Mouse (Mus musculus) c-Kit-positive CD71-negative TER-119-negative erythroid progenitor cells, embryonic 14.5 days (primary cell): Measurements from ENCODE around the gene Ccdc96.
A peak's percentile ranks its signal among the peaks of the same experiment; 100 is the strongest.

Source experiments
- DNase-seq: peaks from one replicate; pipeline ENCODE4 v3.0.0-alpha.2; 2013; ENCODE audit warnings: low read depth

Gene Ccdc96

DNA sequence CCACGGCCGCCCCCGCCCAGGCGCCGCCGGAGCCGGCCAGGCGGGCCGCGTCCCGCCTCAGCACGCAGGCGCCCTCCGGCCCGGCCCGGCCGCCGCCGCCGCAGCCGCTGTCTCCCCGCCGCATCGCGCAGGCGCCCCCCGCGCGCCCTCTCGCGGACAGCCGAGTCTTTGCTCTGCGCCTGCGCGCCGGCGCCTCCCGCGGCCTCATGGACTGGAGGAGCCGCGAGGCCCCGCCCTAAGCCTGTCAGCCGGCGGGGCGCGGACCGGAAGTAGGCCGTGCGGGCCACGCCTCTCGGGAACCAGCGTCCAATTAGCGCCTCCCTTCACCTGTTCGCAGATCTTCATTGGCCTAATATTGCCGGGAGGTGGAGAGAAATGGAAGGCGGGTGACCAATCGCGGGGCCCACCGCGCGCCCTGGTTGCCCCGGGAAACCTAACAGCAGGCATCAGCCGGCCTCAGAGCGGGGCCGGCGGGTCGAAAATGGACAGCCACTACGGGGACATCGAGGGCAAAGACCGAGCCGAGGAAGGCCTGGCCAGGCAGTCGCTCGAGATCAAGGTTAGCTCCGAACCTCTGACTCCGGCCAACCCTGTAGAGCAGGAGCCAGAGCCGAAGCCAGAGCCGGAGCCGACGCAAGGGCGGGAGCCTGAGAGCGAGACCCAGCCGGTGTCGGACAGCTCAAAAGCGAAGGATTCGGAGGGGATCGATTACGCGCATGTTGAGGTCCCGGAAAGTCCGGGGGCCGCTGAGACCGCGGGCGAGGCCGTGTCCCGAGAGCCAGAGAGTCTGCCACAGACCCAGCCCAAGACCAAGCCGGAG is at the start of gene Ccdc96, which contains the start of gene Tada2b:
Ccdc96 (plus strand) TSS at position 418 of the 820 bp plus-strand sequence.
Tada2b (minus strand) TSS at position 115 of the 820 bp plus-strand sequence.
- DNase-seq: peak; percentile 92

DNA sequence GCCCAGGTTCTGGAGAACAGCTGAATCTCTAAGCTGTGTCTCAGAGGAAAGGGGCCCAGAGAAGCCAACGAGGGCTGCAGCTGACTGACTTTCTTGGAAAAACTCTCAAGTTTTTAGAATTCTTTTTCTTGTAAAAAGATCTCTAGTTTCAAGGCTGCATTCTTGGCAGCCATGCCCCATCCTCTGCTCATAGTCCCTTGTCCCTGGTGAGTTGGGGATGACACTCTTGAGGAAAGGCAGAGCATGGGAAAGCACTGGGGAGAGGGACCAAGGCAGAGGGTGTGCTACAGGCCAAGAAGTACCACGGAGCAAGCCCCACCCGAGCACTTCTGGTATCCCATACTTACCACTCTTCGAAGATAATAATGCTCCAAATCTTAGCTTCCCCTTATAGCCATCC is 47.5 kb upstream of the Ccdc96 start:
- no peak for DNase-seq

DNA sequence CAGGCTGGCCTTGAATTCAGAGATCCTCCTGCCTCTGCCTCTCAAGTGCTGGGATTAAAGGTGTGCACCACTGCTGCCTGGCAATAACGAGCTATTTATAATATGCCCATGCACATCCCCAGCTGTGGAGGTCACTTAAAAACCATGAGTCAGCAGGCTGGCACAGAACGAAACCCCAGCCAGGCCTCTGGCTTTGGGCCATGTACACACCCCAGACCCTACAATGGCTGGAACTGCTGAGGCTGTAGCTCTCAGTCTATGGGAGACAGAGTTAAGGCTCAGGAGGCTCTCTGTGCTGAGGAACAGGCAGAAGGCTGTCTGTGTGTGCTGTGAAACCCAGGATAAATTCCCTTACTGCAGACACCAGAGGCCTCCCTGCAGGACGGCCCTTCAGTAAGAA is 43.6 kb upstream of the Ccdc96 start:
- DNase-seq: no peak

DNA sequence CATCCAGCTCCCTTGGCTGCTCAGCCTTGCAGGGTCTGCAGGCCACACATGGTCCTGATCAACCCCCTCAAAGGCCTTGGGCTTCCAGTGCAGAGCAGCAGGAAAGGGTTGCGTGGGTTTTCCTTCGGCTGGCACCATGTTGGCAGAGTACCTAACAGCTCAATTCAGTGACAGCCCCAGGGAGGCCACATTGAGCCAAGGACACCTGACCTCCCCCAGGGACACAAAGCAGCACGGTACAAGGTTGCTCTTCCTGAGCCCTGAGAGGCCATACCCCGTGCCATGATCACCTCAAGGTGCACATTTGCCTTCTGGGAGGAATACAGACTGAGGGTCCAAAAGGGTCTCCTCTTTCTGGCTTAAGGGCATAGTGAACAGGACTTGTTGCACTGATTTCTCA is 39.8 kb upstream of the Ccdc96 start:
- no peak for DNase-seq

DNA sequence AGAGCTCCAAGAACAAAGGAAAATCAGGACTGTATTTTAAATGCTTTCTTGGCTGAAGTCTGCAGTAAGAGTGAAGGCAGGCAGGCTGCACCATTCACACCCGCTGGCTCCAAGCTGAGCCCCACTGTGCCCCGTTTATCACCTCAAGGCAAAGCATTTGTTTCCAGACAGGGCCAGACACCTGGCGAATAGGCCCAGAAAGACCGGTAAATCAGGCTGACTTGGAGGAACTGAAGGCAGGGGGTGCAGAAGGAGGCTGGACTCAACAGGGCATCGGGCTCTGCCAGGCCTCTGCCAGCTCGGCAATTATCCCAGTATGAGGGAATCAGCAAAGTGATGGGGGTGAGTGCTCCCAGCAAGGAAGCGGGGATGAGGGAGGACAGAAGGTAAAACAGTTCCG is 39.4 kb upstream of the Ccdc96 start:
- DNase-seq: no peak

DNA sequence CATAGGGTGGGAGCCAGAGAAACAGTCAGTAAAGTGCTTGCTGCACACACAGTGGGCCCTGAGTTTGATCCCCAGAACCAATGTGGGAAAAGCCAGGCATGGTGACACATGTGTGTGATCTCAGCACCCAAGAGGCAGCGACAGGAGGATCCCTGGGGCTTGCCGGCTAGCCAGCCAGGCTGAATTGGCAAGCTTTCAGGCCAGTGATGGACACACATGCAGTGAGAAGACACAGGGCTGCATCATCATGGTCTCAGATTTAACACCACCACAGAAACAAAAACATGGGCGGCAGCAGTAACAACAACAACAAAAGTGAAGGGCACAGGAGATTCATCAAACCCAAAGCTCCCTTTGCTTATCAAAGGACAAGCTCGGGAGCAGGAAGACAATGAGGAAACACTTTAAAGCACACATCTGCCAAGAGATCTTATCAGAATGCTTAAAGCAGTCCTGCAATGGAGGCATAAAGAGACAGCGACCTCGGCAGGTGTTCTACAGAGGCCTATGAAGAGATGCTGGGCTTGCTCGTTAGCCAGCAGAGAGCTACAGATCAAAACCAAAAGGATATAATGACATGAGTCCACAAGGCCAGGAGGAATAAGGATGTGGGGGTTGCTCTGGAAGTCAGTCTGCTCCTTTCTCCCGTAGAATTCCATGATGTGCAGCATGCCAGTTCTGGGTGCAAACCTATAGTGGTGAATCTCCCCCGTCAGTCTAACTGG is 38.1 kb upstream of the Ccdc96 start:
- no peak for DNase-seq

DNA sequence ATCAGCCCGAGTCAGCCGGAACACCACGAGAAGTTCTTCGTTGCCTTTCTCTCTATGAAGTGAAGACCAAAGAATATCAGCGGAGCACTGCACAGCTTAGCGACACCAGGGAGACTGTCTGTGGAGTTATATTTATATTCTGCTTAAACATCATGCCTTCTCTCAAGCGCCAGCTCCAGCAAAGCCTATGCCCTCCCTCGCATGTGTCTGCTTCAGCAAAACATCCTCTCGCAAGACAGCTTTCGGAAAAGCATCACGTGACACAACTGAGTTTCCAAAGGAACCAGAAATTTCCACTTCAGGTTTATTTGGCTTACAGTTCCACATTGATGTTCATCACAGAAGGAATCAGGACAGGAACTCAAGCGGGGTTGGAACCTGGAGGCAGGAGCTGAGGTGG is 36.5 kb upstream of the Ccdc96 start:
- DNase-seq: no peak

DNA sequence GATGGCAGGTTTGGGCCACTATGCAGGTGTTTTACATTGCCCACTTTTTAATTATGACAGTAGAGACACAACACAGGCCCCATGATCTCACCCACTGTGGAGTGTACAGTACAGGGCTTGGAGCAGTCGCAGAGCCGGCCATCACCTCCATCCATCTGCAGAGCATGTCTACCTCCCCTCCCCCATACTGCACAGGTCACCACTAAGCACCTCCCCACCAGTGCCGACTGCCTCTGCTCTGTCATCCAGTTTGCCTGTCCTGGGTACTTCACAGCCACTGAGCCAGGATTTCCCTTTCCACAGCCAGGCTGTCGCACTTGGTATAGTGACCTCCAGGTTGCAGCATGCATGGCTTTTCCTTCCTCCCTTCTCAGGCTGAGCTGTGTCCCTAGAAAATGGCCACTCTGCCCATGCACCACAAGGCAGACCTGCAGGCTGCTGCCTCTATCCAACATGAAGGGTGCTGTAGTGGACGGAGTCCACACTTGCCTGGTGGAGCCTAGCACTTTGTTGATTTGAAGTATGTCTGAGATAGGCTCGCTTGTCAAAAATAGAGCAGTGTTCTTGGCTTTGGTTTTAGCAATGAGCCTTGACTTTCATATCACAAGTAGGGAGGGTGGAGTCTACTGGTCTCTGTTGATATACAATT is 34.6 kb upstream of the Ccdc96 start:
- DNase-seq: no peak

DNA sequence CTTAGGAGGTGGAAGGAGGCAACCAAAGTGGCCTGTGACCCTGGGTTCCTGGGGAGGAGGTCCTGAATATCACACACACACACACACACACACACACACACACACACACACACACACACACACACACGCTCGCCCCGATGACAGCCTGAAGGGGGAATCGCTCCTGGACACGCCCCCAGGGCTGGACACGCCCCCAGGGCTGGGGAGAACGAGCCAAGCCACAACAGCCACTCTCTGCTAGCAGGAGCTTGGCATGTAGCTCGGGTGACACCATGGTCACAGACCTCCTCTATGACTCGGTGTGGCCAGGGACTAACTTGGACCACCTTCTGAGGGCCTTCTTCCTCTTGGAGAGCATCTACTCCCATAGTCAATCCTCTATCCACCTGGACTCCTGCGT is 33.3 kb upstream of the Ccdc96 start:
- DNase-seq: no peak

DNA sequence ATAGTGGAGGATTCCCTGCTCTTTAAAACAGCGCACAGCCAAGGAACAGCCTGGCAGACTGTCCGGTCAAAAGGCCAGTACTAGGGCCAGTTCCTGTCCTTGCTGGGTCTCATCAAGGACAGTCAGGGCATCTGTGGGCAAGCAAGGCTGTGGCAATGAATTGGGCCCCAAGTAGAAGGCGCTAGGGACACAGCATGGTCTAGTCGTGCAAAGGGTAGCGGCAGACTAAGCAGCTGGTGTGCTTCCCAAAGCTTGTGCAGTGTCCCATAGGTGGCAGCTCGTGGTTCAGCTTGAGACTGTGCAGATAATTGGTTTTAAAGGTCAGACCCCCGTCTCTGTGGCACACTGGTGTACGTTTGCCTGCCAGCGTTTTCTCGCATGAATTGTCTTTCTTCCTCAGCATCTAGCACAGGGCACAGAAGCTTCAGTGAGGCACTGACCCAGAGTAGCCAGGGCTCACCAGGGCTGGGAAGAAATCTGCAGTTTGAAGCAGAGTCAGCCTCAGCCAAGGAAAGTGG is 32.5 kb upstream of the Ccdc96 start:
- no peak for DNase-seq

DNA sequence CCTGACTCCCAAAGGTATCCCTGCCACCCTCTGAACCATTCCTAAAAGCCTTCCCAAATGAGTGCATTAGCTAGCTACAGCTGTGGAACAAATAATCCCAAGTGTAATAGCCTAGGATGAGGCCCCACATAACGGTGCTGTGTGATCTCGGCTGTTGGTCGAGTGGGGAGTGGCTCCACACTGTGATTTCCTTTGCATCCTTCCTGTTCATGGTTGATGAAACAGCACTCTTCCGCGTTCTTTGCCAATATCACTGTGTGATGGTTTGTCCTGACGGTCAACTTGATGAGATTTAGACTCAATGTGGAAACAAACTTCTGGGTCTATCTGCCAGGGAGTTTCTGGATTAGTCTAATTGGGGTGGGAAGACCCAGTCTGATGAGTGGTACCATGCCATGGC is 31.6 kb upstream of the Ccdc96 start:
- no peak for DNase-seq

DNA sequence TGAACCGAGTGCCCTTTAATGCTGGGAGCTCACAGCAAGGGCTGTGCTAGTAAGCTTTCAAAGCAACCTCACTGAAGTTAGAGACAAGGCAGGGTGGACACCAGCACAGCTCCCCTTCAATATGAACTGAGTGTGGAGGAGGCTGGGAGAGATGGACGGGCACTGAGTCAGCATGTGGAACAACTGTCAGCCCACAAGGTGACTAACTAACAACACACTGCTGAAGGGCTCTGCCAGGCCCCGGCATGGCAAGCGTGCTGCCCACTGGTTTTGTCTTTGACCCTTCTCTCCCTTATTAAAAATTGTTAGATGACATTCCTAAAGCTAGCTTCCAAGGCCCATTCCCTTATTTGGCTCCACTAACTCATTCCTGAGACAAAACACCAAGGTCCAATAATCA is 26.7 kb upstream of the Ccdc96 start:
- DNase-seq: no peak

DNA sequence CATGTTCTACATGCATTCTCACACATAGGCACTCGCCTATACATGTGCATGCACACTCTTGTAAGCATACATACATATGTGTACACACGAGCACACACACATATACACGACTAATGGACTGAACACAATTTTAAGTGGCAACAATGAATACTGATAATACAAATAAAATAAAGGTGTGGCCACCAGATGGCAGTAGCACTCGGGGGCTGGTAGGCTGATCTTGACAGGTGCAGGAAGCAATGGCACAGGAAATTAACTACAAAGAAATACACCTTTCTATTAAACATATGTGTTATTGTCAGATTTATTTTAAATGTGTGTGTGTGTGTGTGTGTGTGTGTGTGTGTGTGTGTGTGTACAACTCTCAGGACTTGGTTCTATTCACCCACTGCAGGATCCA is 25.5 kb upstream of the Ccdc96 start:
- DNase-seq: peak; percentile 40

DNA sequence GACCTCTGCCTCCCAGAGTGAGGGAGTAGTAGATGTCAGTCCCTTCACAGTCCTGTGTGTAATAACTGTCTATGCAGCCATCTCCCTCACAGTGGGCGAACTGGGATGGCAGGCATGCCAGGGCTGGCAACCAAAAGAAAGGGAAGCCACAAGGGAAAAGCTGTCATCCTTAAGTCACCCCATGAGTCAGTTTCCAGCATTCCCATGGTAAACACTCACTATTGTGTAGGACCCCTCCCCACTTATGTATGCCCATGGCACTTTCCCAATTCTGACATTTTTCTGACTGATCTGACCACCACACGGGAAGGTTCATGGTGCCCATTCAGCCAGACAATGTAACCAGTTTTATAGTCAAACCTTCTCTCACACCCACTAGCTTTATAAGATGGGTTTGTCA is 23.7 kb upstream of the Ccdc96 start:
- no peak for DNase-seq

DNA sequence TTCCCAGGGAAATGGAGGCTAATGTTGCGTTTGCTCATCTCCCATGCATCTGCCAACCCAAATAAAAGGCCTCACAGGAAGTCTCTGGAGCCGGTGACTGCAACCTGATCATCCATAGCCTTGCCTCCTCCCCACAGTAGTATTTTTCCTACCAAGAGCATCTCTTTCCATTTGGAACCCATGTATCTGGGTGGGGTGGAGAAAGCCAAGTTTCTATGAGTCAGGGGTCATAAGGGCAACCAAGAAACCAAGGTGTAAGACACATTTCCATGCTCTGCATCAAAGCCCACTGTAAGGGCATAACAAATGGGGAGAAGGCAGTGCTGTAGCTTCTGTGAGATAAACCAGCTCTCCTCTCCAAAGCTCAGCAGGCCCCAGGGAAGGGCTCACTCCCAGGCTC is 23.2 kb upstream of the Ccdc96 start:
- DNase-seq: no peak

DNA sequence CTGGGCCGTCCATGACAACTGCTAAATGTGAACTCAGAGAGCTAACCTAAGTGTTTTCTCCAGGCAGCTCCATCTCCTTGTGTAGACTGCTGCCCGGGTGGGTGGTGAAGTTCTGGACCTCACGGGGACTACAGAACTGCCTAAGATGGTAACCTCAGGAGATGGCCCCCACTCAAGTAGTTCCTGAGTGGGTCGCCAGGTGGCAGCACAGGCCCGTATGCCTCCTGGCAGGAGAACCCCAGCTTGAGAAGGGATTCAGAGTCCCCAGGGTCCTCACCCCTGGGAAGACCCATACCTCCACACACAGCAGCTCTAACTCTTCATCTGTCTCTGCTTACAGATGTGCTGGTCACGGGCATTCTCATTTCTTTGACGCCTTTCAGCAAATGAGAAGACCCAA is 21.6 kb upstream of the Ccdc96 start:
- peak; percentile 74 for DNase-seq

DNA sequence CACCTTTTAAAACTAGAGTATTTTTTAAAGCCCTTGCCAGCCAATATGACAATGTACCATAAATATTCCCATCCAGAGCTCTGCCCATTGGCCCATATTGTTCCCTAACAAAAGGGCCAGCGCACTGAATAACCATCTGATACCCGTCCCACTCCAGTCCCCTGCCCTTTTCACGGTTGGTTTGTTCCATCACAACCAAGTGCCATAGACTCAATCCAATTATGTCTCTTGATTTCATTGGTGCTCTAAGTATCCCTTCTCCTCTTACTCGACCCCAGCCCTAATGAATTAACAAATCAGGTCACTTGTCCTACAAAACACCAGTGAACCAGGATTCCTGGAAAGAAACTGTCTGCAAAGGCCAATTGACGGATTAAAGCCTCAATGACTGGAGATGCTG is 21.0 kb upstream of the Ccdc96 start:
- DNase-seq: no peak

DNA sequence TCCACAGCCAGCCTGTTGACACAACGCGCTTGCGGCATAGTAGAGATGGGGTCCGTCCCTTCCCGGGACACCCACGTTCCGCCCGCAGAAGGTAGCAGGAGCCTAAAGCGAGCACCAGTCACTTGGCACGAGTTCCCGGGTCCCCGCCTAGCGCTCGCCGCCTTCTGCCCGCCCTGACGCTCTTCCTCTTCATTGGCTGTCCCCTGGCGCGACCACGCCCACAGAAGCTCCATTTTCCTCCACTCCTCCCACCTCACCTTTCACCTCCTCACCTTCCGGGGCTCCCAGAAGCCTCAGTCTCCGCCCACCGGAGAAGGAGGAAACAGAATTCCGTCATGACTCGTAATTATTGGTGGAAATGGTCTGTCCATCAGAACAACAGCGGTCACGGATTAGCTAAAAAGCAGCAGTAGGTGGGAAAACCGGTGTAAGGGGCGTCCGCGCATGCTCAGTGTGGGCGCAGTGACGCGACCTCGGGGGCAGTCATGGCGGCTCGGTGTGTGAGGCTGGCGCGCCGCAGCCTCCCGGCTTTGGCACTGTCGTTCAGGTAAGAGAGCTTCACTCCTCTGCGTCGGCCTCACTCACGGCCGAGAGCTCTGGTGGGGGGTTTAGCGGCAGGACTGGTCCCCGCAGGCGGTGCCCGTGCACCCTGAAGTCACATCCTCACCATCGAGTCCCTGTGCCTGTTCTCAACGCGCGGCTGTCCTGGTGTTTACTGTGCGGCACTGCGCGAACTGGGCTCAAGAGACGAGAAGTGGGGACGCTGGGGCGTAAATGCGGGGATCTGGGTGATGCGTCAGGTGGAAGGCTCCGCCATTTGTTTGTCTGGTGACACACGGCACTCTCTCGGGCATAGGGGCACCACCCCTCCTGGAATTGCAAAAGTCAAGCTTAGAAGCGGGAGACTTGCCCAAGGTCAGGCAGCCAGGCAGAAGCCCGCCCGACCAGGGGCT is 19.4 kb upstream of the Ccdc96 start, which contains the start of gene Grpel1:
Grpel1 (plus strand) TSS at position 290 of the 953 bp plus-strand sequence.
- DNase-seq: peak; percentile 100

DNA sequence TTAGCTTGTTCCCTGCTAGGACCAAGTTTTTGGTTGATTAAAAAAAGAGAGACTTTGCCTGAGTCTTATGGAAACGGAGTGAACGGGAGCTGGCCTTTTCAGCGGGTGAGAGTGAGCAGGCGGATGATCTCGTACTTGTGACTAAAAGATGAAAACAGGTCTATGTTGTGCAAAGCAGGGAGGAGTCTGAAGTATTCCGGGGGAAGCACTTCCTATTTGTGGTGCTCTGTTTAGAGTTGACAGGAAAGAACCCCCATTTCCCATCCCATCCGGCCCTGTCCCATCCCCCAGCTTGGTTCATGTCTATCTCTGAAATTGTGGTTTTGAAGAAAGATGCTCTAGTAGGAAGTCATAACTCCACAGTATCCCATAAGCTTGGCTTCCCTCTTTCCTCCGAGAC is 18.5 kb upstream of the Ccdc96 start:
- DNase-seq: no peak

DNA sequence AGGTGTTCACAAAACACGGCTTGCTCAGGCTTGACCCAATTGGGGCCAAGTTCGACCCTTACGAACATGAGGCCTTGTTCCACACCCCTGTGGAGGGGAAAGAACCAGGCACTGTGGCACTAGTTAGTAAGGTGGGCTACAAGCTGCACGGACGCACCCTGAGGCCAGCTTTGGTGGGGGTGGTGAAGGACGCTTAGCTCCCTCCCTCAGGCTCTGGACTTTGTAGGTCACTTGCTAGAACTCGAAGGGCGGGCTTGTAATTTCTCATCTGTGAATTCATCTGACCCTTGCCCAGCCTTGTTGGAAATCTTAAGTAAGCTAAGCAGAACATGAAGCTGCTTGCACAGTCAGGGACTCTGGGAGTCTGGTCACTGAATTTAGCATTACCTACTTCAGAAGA is 13.2 kb upstream of the Ccdc96 start:
- no peak for DNase-seq

DNA sequence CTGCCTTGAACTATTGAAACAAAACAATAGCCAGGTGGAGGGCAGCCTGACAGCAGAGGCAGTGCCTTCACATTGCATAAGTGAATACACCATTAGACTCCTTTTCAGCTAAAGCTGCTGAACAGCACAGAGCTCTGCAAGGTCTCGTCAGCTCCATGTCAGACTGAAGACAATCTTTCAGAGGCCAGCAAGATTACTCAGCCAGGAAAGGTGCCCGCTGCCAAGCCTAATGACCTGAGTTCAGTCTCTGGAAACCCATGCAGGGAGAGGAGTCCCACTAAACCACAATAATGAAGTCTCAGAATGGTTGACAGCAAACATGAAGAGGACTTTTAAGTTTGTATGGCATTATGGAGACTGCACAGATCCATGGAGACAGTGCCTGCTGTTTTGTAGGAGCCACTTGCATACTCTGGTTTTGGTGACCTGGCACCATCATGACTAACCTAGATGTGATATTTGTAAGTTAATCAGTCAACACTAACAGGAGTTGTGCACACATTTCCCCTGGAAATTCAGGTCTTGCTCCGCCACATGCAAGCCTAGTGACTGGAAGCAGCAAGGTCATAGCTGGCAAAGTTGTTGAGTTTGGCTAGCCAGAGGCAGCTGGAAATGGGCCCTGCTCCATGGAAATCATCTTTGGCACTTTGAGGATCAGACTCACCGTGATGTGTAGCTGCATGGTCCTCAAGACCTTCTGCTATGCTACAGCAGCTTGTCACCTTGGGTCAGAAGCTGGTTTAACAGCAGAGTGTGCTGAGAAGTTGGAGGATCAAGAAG is 11.3 kb upstream of the Ccdc96 start:
- DNase-seq: no peak
